Mouse (Mus musculus) lung, postnatal 0 days (tissue): ENCODE results near the gene Caskin2. TPM values are rescaled to one million over a fixed set of nuclear protein-coding genes. Genes with fewer than 3 reads are reported as not detected.
"Not testable (repeated sequence)": the region's sequence is repeated elsewhere in the genome, so short reads cannot be mapped to it uniquely, and the experiment has no call there.

Experiments used
- ATAC-seq: fragments of 200-750 bp; cut with Nextera tagmentation; 2 replicates; pipeline ENCODE4 v1.8.0; 2017; ENCODE audit warnings: moderate library complexity
- DNase-seq: peaks from one replicate; pipeline ENCODE4 v3.0.0-alpha.2; 2016; ENCODE audit warnings: low spot score
- H3K27ac ChIP-seq: fragments of 300-500 bp; sonication (generic); 2 replicates; pipeline ENCODE4 v1.5.1; 2014; ENCODE audit warnings: antibody characterized with exemption, mild to moderate bottlenecking, low read length, mixed read lengths
- H3K27me3 ChIP-seq: fragments of 300-500 bp; sonication (generic); replicated peaks from 2 replicates; pipeline ENCODE4 v1.6.1; 2014; ENCODE audit warnings: low read length, mixed read lengths; ENCODE audit not compliant: insufficient read depth
- H3K36me3 ChIP-seq: fragments of 300-500 bp; sonication (generic); 2 replicates; pipeline ENCODE4 v1.6.1; 2014; ENCODE audit warnings: low read length, mixed read lengths; ENCODE audit not compliant: insufficient read depth
- H3K4me1 ChIP-seq: fragments of 300-500 bp; sonication (generic); 2 replicates; pipeline ENCODE4 v1.6.1; 2014; ENCODE audit warnings: antibody characterized with exemption, low read depth, low read length, mixed read lengths; ENCODE audit not compliant: insufficient read depth
- H3K4me2 ChIP-seq: fragments of 300-500 bp; sonication (generic); replicated peaks from 2 replicates; pipeline ENCODE4 v1.6.1; 2014; ENCODE audit warnings: low read depth, mild to moderate bottlenecking, low read length, moderate library complexity, mixed read lengths
- H3K4me3 ChIP-seq: fragments of 300-500 bp; sonication (generic); 2 replicates; pipeline ENCODE4 v1.5.1; 2014; ENCODE audit warnings: low read depth, low read length
- H3K9ac ChIP-seq: fragments of 300-500 bp; sonication (generic); replicated peaks from 2 replicates; pipeline ENCODE4 v1.6.1; 2014; ENCODE audit warnings: low read depth, mild to moderate bottlenecking
- H3K9me3 ChIP-seq: fragments of 300-500 bp; sonication (generic); 2 replicates; pipeline ENCODE4 v1.6.1; 2016; ENCODE audit warnings: low read length, mixed read lengths
- CTCF ChIP-seq: IDR thresholded peaks from 2 replicates; pipeline ENCODE4 v1.5.1; 2016; ENCODE audit warnings: antibody characterized with exemption, mild to moderate bottlenecking
- EP300 ChIP-seq: IDR thresholded peaks from 2 replicates; pipeline ENCODE4 v1.6.1; 2016; ENCODE audit warnings: antibody characterized with exemption, mild to moderate bottlenecking, control low read depth
- WGBS: fragments of 180-500 bp; shearing (Covaris S2); extraction: QIAGEN DNeasy Blood & Tissue Kit; methylation state at CpG from one replicate; pipeline ENCODE4 v1.1.7; 2014; 5-methylcytosine and 5-hydroxymethylcytosine counted together
- microRNA-seq: library from miRNA; unstranded; fragments of <30 nt; microRNA quantifications from one replicate; pipeline ENCODE4, GENCODE M21; 2016
- polyA plus RNA-seq: library from polyadenylated mRNA; unstranded; fragments of >200 nt; fragmentation: Nextera tagmentation; extraction: Ambion mirVana; gene quantifications from 2 replicates; pipeline ENCODE4 v1.2.1, GENCODE M21; 2015

Gene Caskin2
- polyA plus RNA-seq, 1 experiment from 2014 or later: 17.5 TPM

DNA sequence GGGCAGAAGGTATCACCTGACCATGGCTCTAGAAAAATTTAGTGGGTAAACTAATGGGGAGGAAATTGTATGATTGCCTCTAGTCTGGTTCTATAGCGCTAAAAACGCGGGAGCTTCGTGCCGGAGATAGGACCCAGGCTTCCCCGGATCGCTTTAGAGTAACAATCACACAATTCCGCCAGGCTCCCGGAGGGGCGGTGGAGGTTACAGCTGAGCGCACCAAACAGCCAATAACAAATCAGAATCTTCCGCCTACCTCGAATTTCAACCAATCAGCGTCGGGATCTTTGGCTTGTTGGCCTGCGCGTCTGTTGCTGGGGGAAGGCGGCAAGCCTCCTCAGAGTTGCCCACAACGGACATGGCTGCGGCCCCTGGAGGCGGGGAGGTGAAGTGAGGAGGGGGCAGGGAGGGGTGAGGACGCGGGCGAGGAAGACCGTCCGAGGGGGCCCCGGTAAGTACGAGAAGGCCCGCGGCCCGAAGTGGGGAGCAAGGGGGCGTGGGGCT lies 48.3 kb downstream of the Caskin2 start, which contains the start of gene Tmem94:
Gene Tmem94, plus strand, starts transcription at position 331 of the 504 bp plus-strand sequence.
- Histone ChIP-seq H3K4me3 (peak within 1 kb of the TSS; percentile 93), H3K9me3 (no peaks in the 10 kb centered on the region), H3K4me1 (peaks cover 13% of the 10 kb centered on the region; the same call in 1 of the 2 replicates), H3K27me3 (no peaks in the 10 kb centered on the region), H3K27ac (peak within 1 kb of the TSS; percentile 94), H3K9ac (peak within 1 kb of the TSS; percentile 86), H3K4me2 (peak within 1 kb of the TSS; percentile 77), H3K36me3 (no peaks in the 10 kb centered on the region)
- TF ChIP-seq CTCF (peak; percentile 66), EP300 (peak; percentile 88)
- ATAC-seq (peak; percentile 96), DNase-seq (peak; percentile 97)
- WGBS: 1% methylated on average over 31 of the region's 32 CpGs

DNA sequence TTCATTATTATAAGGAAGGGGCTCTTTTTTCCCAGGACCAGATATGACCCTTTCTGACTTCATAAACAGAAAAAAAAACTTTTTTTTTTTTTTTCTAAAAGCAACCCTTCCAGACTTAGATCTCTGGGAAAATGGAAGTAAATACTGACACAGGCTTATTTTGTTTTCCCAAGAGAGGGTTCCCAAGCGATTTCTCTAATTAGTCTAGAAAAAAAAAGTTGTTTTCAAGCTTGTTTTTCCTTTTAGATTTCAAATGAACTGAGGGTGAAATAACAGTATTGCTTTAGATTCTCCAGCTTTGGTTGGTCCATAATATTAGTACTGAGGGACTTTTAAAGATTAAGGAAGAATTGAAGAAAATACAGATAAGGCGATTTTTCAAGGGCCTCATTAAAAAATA lies 48.7 kb downstream of the Caskin2 start:
- H3K27ac ChIP-seq: peak overlapping the region; percentile 48; the same call in 1 of the 2 replicates

DNA sequence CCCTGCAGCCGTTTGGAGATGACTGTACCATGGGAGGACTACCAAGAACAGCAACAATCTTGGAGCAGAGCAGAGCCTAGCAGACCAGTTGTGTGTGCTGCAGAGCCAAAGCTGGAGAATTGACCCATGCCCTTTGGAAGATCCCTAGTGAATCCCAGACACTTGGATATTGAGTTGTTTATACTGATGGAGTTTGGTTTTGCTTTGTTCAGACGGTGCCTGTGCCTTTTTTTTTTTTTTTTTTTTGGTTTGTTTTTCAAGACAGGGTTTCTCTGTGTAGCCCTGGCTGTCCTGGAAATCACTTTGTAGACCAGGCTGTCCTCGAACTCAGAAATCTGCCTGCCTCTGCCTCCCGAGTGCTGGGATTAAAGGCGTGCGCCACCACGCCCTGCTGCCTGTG lies 51.3 kb downstream of the Caskin2 start:
- 82% methylated on average over 7 of the region's 7 CpGs for WGBS
- H3K4me3 ChIP-seq, H3K4me1 ChIP-seq, H3K36me3 ChIP-seq, H3K4me2 ChIP-seq, H3K9me3 ChIP-seq, ATAC-seq, H3K27ac ChIP-seq, DNase-seq, H3K9ac ChIP-seq, H3K27me3 ChIP-seq: not testable (repeated sequence)

More for the DNA sequence above, 48.7 kb downstream of the Caskin2 start:
- Histone ChIP-seq H3K36me3 (no peaks in the 10 kb centered on the region), H3K4me3 (peak overlapping the region; percentile 93), H3K27me3 (no peaks in the 10 kb centered on the region), H3K4me1 (peaks cover 13% of the 10 kb centered on the region; the same call in 1 of the 2 replicates), H3K9me3 (no peaks in the 10 kb centered on the region), H3K4me2 (peak overlapping the region; percentile 77), H3K9ac (peak overlapping the region; percentile 86; the same call in 1 of the 2 replicates)
- WGBS: 25% methylated on average over 2 of the region's 2 CpGs
- ATAC-seq (no peak), DNase-seq (no peak)
- TF ChIP-seq EP300: no peak
- TF ChIP-seq CTCF: no peak

DNA sequence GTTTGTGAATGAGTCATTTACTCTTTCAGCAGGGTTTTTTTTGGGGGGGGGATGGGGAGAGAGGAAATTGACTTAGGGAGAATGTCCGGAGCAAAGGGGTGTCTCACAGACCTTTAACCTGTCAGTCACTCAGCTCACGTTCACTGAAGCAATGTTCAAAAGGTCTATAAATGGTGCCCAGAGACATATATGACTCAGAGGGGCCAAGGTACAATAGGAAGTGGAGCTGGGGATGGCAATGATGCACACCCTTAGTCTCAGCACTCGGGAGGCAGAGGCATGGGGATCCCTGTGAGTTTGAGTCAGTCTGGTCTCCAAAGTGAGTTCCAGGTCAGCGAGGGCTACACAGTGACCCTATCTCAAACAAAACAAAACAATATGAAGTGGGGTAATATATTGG lies 60.0 kb downstream of the Caskin2 start:
- WGBS: 64% methylated on average over 4 of the region's 4 CpGs
- H3K27ac ChIP-seq: no peak overlapping the region
- H3K27me3 ChIP-seq: no peaks in the 10 kb centered on the region
- no peak overlapping the region for H3K9ac ChIP-seq
- DNase-seq (no peak), ATAC-seq (no peak)
- no peak overlapping the region for H3K4me2 ChIP-seq
- H3K4me1 ChIP-seq: no peaks in the 10 kb centered on the region
- H3K4me3 ChIP-seq: no peak overlapping the region
- no peaks in the 10 kb centered on the region for H3K36me3 ChIP-seq
- no peaks in the 10 kb centered on the region for H3K9me3 ChIP-seq
- no peak for TF ChIP-seq EP300
- TF ChIP-seq CTCF: no peak

DNA sequence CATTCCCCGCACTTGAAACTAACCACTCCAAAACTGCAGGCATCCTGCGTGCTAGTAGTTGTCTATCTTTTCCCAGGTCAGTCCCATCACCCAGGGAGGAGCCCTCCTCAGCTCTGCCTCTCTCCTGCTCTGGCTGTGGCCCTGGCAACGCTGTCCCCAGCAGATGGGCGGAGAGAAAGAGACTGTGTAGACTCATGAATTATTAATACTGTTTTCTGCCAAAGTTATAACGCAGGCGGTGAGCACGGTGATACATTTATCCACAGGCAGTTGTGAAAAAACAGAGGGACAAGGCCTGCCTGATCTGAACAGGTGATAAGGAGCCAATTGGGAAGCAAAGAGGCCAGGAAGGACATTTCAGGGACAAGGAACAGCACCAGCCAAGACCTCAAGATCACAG lies 60.8 kb downstream of the Caskin2 start:
- 72% methylated on average over 7 of the region's 7 CpGs for WGBS
- Histone ChIP-seq H3K27me3 (no peaks in the 10 kb centered on the region), H3K4me2 (no peak overlapping the region), H3K4me1 (no peaks in the 10 kb centered on the region), H3K9ac (no peak overlapping the region), H3K9me3 (no peaks in the 10 kb centered on the region), H3K27ac (no peak overlapping the region), H3K36me3 (no peaks in the 10 kb centered on the region), H3K4me3 (no peak overlapping the region)
- no peak for ATAC-seq
- no peak for DNase-seq
- no peak for TF ChIP-seq CTCF

DNA sequence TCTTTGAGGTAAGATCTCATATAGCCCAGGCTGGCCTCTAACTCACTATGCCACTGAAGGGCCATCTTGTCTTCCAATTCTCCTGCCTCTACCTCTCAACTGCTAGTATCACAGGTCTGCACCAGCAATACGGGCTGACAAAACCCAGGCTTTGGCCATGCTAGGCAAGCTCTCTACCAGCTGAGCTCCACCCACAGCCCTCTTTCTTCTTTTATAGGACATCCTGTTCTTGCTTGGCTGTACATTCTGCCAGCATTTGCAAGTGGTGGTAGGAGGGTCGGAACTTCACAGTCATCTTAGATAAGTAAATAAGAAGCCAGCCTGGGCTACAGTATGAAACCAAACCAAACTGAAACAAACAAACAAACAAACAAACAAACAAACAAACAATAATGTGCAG lies 61.7 kb downstream of the Caskin2 start:
- TF ChIP-seq CTCF (no peak), EP300 (peak; percentile 37; the same call in 1 of the 2 replicates)

DNA sequence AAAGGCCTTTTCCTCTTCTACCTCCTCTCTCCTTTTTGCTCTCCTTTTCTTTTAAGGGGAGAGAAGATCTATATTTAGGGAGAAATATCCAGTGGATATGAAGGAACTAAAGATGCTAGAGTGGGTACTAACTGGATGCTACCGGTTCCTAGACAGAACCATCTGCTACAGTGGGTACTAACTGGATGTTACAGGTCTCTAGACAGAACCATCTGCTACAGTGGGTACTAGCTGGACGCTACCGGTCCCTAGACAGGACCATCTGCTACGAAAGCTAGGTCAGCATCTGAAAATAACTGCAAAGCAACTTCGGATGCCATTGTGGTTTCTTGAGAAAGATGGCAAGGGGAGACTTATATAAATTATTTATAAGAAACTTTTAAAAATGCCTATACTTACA lies 63.6 kb downstream of the Caskin2 start:
- ATAC-seq: no peak
- Histone ChIP-seq H3K9ac (no peak overlapping the region), H3K9me3 (no peaks in the 10 kb centered on the region), H3K27me3 (no peaks in the 10 kb centered on the region), H3K27ac (no peak overlapping the region), H3K4me3 (no peak overlapping the region), H3K4me2 (no peak overlapping the region), H3K36me3 (no peaks in the 10 kb centered on the region), H3K4me1 (no peaks in the 10 kb centered on the region)
- no peak for TF ChIP-seq EP300
- no peak for TF ChIP-seq CTCF
- DNase-seq: no peak
- WGBS: 87% methylated on average over 5 of the region's 5 CpGs

More for the DNA sequence above, 61.7 kb downstream of the Caskin2 start:
- H3K4me3 ChIP-seq: no peak overlapping the region
- H3K36me3 ChIP-seq: no peaks in the 10 kb centered on the region
- DNase-seq: no peak
- no peak overlapping the region for H3K27ac ChIP-seq
- no peak for ATAC-seq
- no peaks in the 10 kb centered on the region for H3K27me3 ChIP-seq
- H3K9me3 ChIP-seq: no peaks in the 10 kb centered on the region
- H3K9ac ChIP-seq: no peak overlapping the region
- H3K4me2 ChIP-seq: no peak overlapping the region
- H3K4me1 ChIP-seq: no peaks in the 10 kb centered on the region
- 45% methylated on average over 2 of the region's 2 CpGs for WGBS

Small RNA genes within 50 kb of the gene (microRNA-seq; reads per million reads assigned to microRNA genes)
- not detected for gene Mir5621

Other genes starting within 250 kb of the Caskin2 start
- 38.4 and 44.2 TPM in 2 replicates for gene Nup85, start 249.2 kb downstream of the Caskin2 start, polyA plus RNA-seq
- gene Mrps7, start 209.7 kb downstream of the Caskin2 start, polyA plus RNA-seq: 47.4 and 49.2 TPM in 2 replicates
- 6.8 and 8.1 TPM in 2 replicates for gene Gga3, start 209.6 kb downstream of the Caskin2 start, polyA plus RNA-seq
- gene Mif4gd, start 200.7 kb downstream of the Caskin2 start, polyA plus RNA-seq: 74.7 and 78.6 TPM in 2 replicates
- gene Slc25a19, start 185.3 kb downstream of the Caskin2 start, polyA plus RNA-seq: 18.9 and 19.5 TPM in 2 replicates
- 62.8 and 75.9 TPM in 2 replicates for gene Grb2, start 105.0 kb downstream of the Caskin2 start, polyA plus RNA-seq
- 17.0 and 19.4 TPM in 2 replicates for gene Tmem94, start 48.2 kb downstream of the Caskin2 start, polyA plus RNA-seq
- gene Tsen54, start 1.1 kb upstream of the Caskin2 start, polyA plus RNA-seq: 18.2 and 19.9 TPM in 2 replicates
- 66.0 and 70.1 TPM in 2 replicates for gene Llgl2, start 10.4 kb upstream of the Caskin2 start, polyA plus RNA-seq
- gene Myo15b, start 44.8 kb upstream of the Caskin2 start, polyA plus RNA-seq: 0.57 and 0.68 TPM in 2 replicates
- gene Smim5, start 86.3 kb upstream of the Caskin2 start, polyA plus RNA-seq: 25.8 and 27.6 TPM in 2 replicates
- 58.1 and 61.5 TPM in 2 replicates for gene Smim6, start 98.4 kb upstream of the Caskin2 start, polyA plus RNA-seq
- 21.2 and 22.8 TPM in 2 replicates for gene Sap30bp, start 119.6 kb upstream of the Caskin2 start, polyA plus RNA-seq
- gene Recql5, start 119.8 kb upstream of the Caskin2 start, polyA plus RNA-seq: 9.2 and 9.9 TPM in 2 replicates
- gene Itgb4, start 161.1 kb upstream of the Caskin2 start, polyA plus RNA-seq: 3.8 and 4.2 TPM in 2 replicates
- gene Galk1, start 199.1 kb upstream of the Caskin2 start, polyA plus RNA-seq: 91.0 and 95.6 TPM in 2 replicates
- 1,667 and 1,708 TPM in 2 replicates for gene H3f3b, start 214.3 kb upstream of the Caskin2 start, polyA plus RNA-seq
- 14.5 and 15.0 TPM in 2 replicates for gene Unk, start 216.7 kb upstream of the Caskin2 start, polyA plus RNA-seq